Mouse (Mus musculus) intestine, embryonic 14.5 days (tissue): ENCODE data around the gene Wfdc17. TPM values are rescaled to one million over a fixed set of nuclear protein-coding genes. Genes with fewer than 3 reads are reported as not detected.

ENCODE experiments used
- ATAC-seq: fragments of 200-750 bp; cut with Nextera tagmentation; replicated peaks from 2 replicates; pipeline ENCODE4 v1.8.0; 2017; ENCODE audit warnings: low read depth, moderate number of reproducible peaks, moderate TSS enrichment, moderate library complexity; ENCODE audit not compliant: low FRiP score, low TSS enrichment
- DNase-seq: peaks from one replicate; pipeline ENCODE4 v3.0.0-alpha.2; 2018; ENCODE audit warnings: low spot score
- H3K27ac ChIP-seq: fragments of 300-500 bp; sonication (generic); 2 replicates; pipeline ENCODE4 v1.5.1; 2014; ENCODE audit warnings: low read depth, mild to moderate bottlenecking, control low read depth
- H3K27me3 ChIP-seq: fragments of 300-500 bp; sonication (generic); replicated peaks from 2 replicates; pipeline ENCODE4 v1.6.1; 2014; ENCODE audit warnings: low read length, control low read depth; ENCODE audit not compliant: control insufficient read depth, insufficient read depth
- H3K36me3 ChIP-seq: fragments of 300-500 bp; sonication (generic); 2 replicates; pipeline ENCODE4 v1.6.1; 2014; ENCODE audit warnings: low read length, control low read depth; ENCODE audit not compliant: control insufficient read depth, insufficient read depth
- H3K4me1 ChIP-seq: fragments of 300-500 bp; sonication (generic); replicated peaks from 2 replicates; pipeline ENCODE4 v1.6.1; 2014; ENCODE audit warnings: low read length, control low read depth, mixed read lengths; ENCODE audit not compliant: control insufficient read depth, insufficient read depth
- H3K4me2 ChIP-seq: fragments of 300-500 bp; sonication (generic); 2 replicates; pipeline ENCODE4 v1.6.1; 2014; ENCODE audit warnings: low read length
- H3K4me3 ChIP-seq: fragments of 300-500 bp; sonication (generic); 2 replicates; pipeline ENCODE4 v1.5.1; 2014; ENCODE audit warnings: low read depth, low read length, control low read depth, mixed read lengths
- H3K9ac ChIP-seq: fragments of 300-500 bp; sonication (generic); 2 replicates; pipeline ENCODE4 v1.6.1; 2014; ENCODE audit warnings: mild to moderate bottlenecking, low read length
- H3K9me3 ChIP-seq: fragments of 300-500 bp; sonication (generic); 2 replicates; pipeline ENCODE4 v1.6.1; 2016; ENCODE audit warnings: low read length, control low read depth; ENCODE audit not compliant: control insufficient read depth
- WGBS: fragments of 180-500 bp; shearing (Covaris S2); extraction: QIAGEN DNeasy Blood & Tissue Kit; methylation state at CpG from one replicate; pipeline ENCODE4 v1.1.7; 2014; 5-methylcytosine and 5-hydroxymethylcytosine counted together
- polyA plus RNA-seq: library from polyadenylated mRNA; unstranded; fragments of >200 nt; fragmentation: Nextera tagmentation; extraction: Ambion mirVana; gene quantifications from 2 replicates; pipeline ENCODE4 v1.2.1, GENCODE M21; 2014

Gene Wfdc17
- polyA plus RNA-seq, 1 experiment from 2014 or later: 2.6 TPM

DNA sequence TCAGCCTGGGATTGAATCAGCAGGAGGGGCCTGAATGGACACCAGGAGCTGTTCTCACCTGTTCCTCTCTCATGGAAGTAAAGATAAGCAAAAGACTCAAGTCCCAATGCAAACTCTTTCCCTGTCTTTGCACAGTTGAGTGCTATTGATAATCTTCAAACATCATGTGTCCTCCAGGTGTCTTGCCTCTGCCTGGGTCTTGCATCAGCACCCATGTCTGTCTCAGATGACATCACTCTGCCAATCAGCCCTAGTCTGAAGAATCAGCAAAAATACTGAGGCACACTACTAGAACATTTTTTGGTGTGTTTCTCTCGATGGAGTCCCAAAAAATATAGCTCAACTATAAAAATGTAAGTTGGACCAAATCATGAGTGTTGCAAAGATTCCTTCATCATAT, 11.8 kb upstream of the Wfdc17 start:
- Histone ChIP-seq H3K36me3 (no peaks in the 10 kb centered on the region), H3K4me1 (no peaks in the 10 kb centered on the region), H3K9me3 (no peaks in the 10 kb centered on the region), H3K27me3 (no peaks in the 10 kb centered on the region), H3K4me2 (no peak overlapping the region), H3K9ac (no peak overlapping the region), H3K27ac (no peak overlapping the region), H3K4me3 (no peak overlapping the region)
- DNase-seq (no peak), ATAC-seq (no peak)
- WGBS: 50% methylated on average over 1 of the region's 1 CpGs

DNA sequence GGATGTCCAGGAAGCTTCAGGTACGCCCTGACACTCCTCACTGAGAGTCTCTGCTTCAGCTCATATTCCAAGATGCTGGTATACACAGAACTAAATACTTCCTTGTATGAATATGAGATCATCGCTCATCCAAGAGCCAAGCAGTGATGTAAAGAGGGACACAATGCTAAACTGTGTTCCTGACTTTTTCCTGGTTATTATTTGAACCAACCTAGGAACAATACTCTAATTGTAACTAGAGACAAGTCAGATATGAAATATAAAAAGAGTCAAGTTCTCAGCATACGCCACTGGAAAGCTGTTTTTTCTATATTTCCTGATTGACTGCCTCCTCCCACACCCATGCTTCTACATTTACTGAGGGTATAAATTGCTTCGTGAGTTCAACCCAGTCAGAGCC, 4.9 kb downstream of the Wfdc17 start, which contains the start of gene Wfdc18:
Gene Wfdc18, plus strand, starts transcription at position 301 of the 400 bp plus-strand sequence.
- no peak for DNase-seq
- H3K9ac ChIP-seq: no peak within 1 kb of the TSS
- no peaks in the 10 kb centered on the region for H3K36me3 ChIP-seq
- whole genome bisulfite sequencing: 75% methylated on average over 4 of the region's 4 CpGs
- ATAC-seq: no peak
- H3K27me3 ChIP-seq: no peaks in the 10 kb centered on the region
- no peak within 1 kb of the TSS for H3K27ac ChIP-seq
- no peak within 1 kb of the TSS for H3K4me3 ChIP-seq
- no peak within 1 kb of the TSS for H3K4me2 ChIP-seq
- H3K4me1 ChIP-seq: no peaks in the 10 kb centered on the region
- no peaks in the 10 kb centered on the region for H3K9me3 ChIP-seq

DNA sequence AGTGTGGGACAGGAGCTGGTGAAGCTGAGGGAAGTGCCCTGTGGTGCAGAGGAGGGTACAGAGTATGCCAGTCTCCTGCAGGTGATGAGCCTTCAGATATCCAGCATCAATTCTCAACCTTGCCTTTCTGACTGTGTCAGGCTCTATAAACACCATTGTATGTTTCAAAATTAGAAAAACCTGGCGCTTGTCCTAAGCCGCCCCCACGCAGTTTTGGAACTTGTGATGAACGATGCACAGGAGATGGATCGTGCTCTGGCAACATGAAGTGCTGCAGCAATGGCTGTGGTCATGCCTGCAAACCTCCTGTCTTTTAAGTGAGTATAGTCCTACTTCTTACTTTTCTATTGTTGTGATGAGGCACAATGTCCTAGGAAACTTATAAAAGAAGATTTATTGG, 5.9 kb downstream of the Wfdc17 start:
- DNase-seq: no peak
- H3K4me2 ChIP-seq: no peak overlapping the region
- WGBS: 83% methylated on average over 5 of the region's 5 CpGs
- H3K9me3 ChIP-seq: no peaks in the 10 kb centered on the region
- no peak overlapping the region for H3K9ac ChIP-seq
- no peaks in the 10 kb centered on the region for H3K27me3 ChIP-seq
- no peak overlapping the region for H3K4me3 ChIP-seq
- no peak overlapping the region for H3K27ac ChIP-seq
- no peaks in the 10 kb centered on the region for H3K36me3 ChIP-seq
- no peaks in the 10 kb centered on the region for H3K4me1 ChIP-seq
- no peak for ATAC-seq

DNA sequence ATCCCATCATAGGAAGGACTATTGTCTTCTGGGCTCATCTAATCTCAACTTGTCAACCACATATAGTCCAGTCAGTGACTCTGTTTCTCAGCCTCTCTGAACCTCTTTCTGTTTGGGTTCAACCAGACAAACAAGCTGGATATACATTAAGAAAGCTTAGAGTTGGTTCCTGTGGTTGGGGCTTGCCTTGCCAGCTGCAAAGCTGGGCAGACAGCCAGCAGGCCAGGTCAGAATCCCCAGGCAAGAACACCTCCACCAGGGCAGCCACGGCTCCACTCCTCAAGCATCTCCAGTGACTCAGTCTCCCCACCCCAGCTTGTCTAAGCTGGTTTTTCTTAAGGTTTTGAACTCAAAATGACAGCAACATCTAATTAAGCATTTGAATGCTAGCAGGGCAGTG, 8.9 kb downstream of the Wfdc17 start:
- Histone ChIP-seq H3K4me1 (no peaks in the 10 kb centered on the region), H3K9ac (no peak overlapping the region), H3K4me3 (no peak overlapping the region), H3K27me3 (no peaks in the 10 kb centered on the region), H3K9me3 (no peaks in the 10 kb centered on the region), H3K27ac (no peak overlapping the region), H3K4me2 (no peak overlapping the region), H3K36me3 (no peaks in the 10 kb centered on the region)
- DNase-seq (no peak), ATAC-seq (no peak)
- 74% methylated on average over 1 of the region's 1 CpGs for WGBS

DNA sequence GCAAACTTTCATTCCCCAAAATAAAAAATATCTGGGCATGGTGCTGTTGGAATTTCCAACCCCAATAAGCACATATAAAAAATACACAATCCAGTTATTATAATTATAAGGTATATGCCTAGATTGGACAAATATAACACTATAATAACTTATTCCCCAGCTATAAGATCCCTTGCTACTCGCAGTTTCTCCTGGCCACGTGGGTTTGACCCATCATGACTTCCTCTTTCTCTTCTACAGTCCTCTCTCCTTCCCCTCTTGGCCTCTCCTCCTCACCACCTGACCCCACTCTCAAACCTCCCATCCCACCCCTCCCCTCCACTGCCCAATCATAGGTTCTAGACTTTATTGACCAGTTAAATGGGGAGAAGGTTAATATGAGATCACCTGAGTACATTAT, 10.1 kb downstream of the Wfdc17 start:
- Histone ChIP-seq H3K9ac (no peak overlapping the region), H3K36me3 (no peaks in the 10 kb centered on the region), H3K9me3 (no peaks in the 10 kb centered on the region), H3K4me3 (no peak overlapping the region), H3K27me3 (no peaks in the 10 kb centered on the region), H3K4me2 (no peak overlapping the region), H3K4me1 (no peaks in the 10 kb centered on the region), H3K27ac (no peak overlapping the region)
- WGBS: 76% methylated on average over 2 of the region's 2 CpGs
- ATAC-seq (no peak), DNase-seq (no peak)

DNA sequence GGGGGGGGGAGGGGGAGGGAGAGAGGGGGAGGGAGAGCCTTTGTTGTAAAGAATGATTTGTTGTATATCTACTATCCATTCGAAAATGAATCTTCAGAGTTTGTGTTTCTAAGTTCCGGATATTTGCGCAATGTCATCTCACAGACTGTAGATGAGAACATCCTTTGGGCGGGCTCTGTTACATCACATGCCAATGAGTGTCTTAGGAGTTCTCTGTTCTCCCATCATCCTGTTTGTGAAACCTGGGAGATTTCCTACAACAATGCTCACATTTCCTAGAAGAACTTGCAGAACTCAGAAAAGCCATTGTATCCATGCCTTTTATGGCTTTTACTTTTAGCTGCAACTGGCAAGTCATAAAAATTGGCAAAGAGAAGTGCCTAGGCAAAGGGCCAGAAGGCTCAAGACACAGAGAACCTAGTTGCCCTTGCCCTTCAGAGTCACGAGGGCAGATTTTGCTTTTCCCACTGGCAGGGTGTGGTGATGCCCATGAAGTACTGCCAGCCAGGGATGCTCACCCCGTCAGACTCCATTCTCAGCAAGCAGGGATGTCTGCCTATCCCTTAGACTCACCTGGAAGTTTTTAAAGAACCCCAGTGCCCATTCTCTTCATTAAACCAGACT, 13.4 kb downstream of the Wfdc17 start:
- Histone ChIP-seq H3K4me3 (no peak overlapping the region), H3K4me2 (no peak overlapping the region), H3K9ac (no peak overlapping the region), H3K36me3 (no peaks in the 10 kb centered on the region), H3K4me1 (no peaks in the 10 kb centered on the region), H3K9me3 (no peaks in the 10 kb centered on the region), H3K27me3 (no peaks in the 10 kb centered on the region), H3K27ac (no peak overlapping the region)
- ATAC-seq (no peak), DNase-seq (no peak)
- 88% methylated on average over 6 of the region's 6 CpGs for WGBS

DNA sequence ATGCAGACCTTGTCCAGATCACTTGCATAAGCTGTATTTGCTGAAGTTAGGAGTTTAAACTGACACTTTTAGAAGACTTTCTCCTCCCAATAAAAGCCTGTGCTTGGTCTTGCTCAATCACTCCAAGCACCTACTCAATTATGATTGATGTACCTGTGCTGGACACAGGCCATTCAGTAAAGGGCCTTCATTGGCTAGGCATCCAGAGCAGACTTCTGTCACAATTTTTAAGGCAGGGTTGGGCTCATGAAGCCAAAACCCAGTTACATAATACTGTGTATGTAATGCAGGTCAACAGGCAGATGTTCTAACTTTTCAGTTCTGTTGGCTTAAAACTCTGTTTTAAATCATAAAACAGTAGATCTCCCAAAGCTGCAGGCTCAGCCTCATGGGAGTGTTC, 17.0 kb downstream of the Wfdc17 start:
- Histone ChIP-seq H3K27me3 (no peaks in the 10 kb centered on the region), H3K36me3 (no peaks in the 10 kb centered on the region), H3K4me2 (no peak overlapping the region), H3K4me1 (no peaks in the 10 kb centered on the region), H3K27ac (no peak overlapping the region), H3K9ac (no peak overlapping the region), H3K9me3 (no peaks in the 10 kb centered on the region), H3K4me3 (no peak overlapping the region)
- ATAC-seq (no peak), DNase-seq (no peak)

DNA sequence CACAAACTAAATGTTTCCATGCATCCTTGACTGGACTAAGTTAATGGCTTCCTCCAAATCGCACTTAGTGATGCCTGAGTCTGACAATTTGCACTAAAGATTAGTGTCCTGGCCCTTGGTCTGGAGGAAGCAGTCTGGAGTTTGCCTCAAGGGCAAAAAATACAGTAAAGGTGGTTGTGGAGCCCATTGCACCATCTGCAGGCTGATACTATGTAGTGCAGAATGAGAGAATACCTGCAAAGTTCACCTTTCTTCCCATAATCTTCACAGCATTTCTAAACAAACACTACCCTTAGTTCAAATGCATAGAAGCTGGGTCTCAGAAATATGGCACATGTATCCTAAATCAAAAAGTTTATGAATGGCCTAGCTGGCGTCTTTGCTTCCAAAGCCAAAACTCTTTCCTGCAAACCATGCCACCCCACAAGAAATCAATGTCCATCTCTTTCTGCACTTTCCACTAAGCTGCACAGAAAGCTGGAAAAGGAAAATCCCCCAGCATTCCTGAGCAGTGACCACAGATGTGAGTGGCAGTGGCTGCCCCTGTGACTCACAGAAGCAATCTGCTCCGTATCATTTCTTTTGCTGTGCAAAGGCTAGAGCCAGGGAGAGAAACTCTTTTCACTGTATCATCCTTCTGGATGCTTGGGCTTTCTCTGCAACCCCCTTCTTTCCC, 25.1 kb downstream of the Wfdc17 start:
- Histone ChIP-seq H3K4me2 (no peak overlapping the region), H3K27me3 (no peaks in the 10 kb centered on the region), H3K27ac (no peak overlapping the region), H3K4me1 (no peaks in the 10 kb centered on the region), H3K9me3 (no peaks in the 10 kb centered on the region), H3K9ac (no peak overlapping the region), H3K36me3 (no peaks in the 10 kb centered on the region), H3K4me3 (no peak overlapping the region)
- no peak for DNase-seq
- WGBS: 61% methylated on average over 3 of the region's 3 CpGs
- no peak for ATAC-seq

DNA sequence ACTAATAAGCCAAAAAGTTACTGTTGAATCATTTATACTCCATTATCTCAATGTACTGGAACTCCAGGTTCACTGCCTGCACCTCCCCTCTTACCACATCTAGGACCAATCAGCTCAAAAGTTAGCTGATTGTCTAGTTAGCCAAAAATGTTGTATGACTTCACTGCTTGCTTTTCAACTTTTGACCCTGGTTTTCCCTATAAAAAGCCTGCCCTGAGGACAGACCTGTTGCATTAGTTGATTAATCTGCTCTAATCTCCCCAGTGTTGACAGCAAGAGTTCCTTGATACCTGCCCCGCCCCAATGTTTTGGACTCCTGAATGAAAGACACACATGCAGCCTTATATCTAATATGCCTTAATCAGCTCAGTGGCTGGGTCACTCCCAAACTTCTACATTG, 27.3 kb downstream of the Wfdc17 start:
- Histone ChIP-seq H3K4me3 (no peak overlapping the region), H3K4me1 (no peaks in the 10 kb centered on the region), H3K27ac (no peak overlapping the region), H3K4me2 (no peak overlapping the region), H3K36me3 (no peaks in the 10 kb centered on the region), H3K9ac (no peak overlapping the region), H3K27me3 (no peaks in the 10 kb centered on the region), H3K9me3 (no peaks in the 10 kb centered on the region)
- WGBS: 87% methylated on average over 1 of the region's 1 CpGs
- DNase-seq (no peak), ATAC-seq (no peak)
